Mouse (Mus musculus) spleen, postnatal 4 days (tissue): ENCODE measurements around the gene Actn1.
A peak's percentile ranks its signal among the peaks of the same experiment; 100 is the strongest.

Experiments
- DNase-seq, 2 experiments: peaks; one replicate each; pipeline ENCODE4 v3.0.0; 2022; ENCODE audit warnings: low spot score in 2 of 2

The Actn1 gene

GRCm38 (mm10) chr12:80226101-80226500 is 34.1 kb downstream of the Actn1 start:
- no peak for DNase-seq

GRCm38 (mm10) chr12:80224241-80224731 is 35.9 kb downstream of the Actn1 start:
- DNase-seq = no peak

GRCm38 (mm10) chr12:80223511-80223910 is 36.7 kb downstream of the Actn1 start:
- DNase-seq = no peak

- no peak for DNase-seq
Measured at GRCm38 (mm10) chr12:80222473-80222872, 37.7 kb downstream of the Actn1 start.

- DNase-seq = no peak
Measured at GRCm38 (mm10) chr12:80220260-80221038, 39.7 kb downstream of the Actn1 start.

GRCm38 (mm10) chr12:80218784-80219183 is 41.4 kb downstream of the Actn1 start:
- no peak for DNase-seq

GRCm38 (mm10) chr12:80218045-80218611 is 42.0 kb downstream of the Actn1 start:
- DNase-seq = no peak

GRCm38 (mm10) chr12:80217049-80217448 is 43.1 kb downstream of the Actn1 start:
- DNase-seq = no peak

GRCm38 (mm10) chr12:80216258-80216881 is 43.8 kb downstream of the Actn1 start:
- no peak for DNase-seq

- no peak for DNase-seq
Measured at GRCm38 (mm10) chr12:80213810-80214209, 46.4 kb downstream of the Actn1 start.

GRCm38 (mm10) chr12:80213263-80213662 is 46.9 kb downstream of the Actn1 start:
- DNase-seq = no peak

- DNase-seq = no peak
Measured at GRCm38 (mm10) chr12:80210791-80211612, 49.2 kb downstream of the Actn1 start.

GRCm38 (mm10) chr12:80209914-80210313 is 50.3 kb downstream of the Actn1 start:
- DNase-seq = no peak

GRCm38 (mm10) chr12:80208126-80208820 is 51.9 kb downstream of the Actn1 start:
- no peak for DNase-seq

GRCm38 (mm10) chr12:80203284-80203683 is 56.9 kb downstream of the Actn1 start:
- DNase-seq = no peak

GRCm38 (mm10) chr12:80199738-80200137 is 60.4 kb downstream of the Actn1 start:
- DNase-seq = no peak

- peak; percentile 66 to 85 for DNase-seq
Measured at GRCm38 (mm10) chr12:80198487-80198886, 61.7 kb downstream of the Actn1 start.

- DNase-seq = peak; percentile 49 to 81
Measured at GRCm38 (mm10) chr12:80197343-80197742, 62.8 kb downstream of the Actn1 start.

GRCm38 (mm10) chr12:80191806-80192205 is 68.4 kb downstream of the Actn1 start:
- no peak for DNase-seq

- no peak for DNase-seq
Measured at GRCm38 (mm10) chr12:80191371-80191770, 68.8 kb downstream of the Actn1 start.

- DNase-seq = no peak
Measured at GRCm38 (mm10) chr12:80190915-80191314, 69.3 kb downstream of the Actn1 start.
